Mouse (Mus musculus): ENCODE data around the gene Rpl32. TPM values are rescaled to one million over a fixed set of nuclear protein-coding genes. Genes with fewer than 3 reads are reported as not detected.
A peak's percentile ranks its signal among the peaks of the same experiment; 100 is the strongest.

Rpl32 gene
- total RNA-seq, 2 experiments from 2014 or later: 1,136 to 1,161 TPM

- no peak for DNase-seq
Measured at GRCm38 (mm10) chr6:115768207-115768606, 40.3 kb downstream of the Rpl32 start.

GRCm38 (mm10) chr6:115767357-115767756 is 41.2 kb downstream of the Rpl32 start:
- DNase-seq: no peak

GRCm38 (mm10) chr6:115764179-115764578 is 44.4 kb downstream of the Rpl32 start:
- DNase-seq: peak; percentile 55

- DNase-seq: no peak
Measured at GRCm38 (mm10) chr6:115761995-115762756, 46.4 kb downstream of the Rpl32 start, which contains the start of gene Tmem40. TSS of gene Tmem40 (minus strand) at chr6:115762410.

- DNase-seq: no peak
Measured at GRCm38 (mm10) chr6:115760982-115761381, 47.6 kb downstream of the Rpl32 start.

- no peak for DNase-seq
Measured at GRCm38 (mm10) chr6:115760137-115760536, 48.4 kb downstream of the Rpl32 start.

- no peak for DNase-seq
Measured at GRCm38 (mm10) chr6:115759461-115759860, 49.1 kb downstream of the Rpl32 start.

GRCm38 (mm10) chr6:115758981-115759435 is 49.5 kb downstream of the Rpl32 start:
- no peak for DNase-seq

GRCm38 (mm10) chr6:115755536-115755935 is 53.0 kb downstream of the Rpl32 start:
- no peak for DNase-seq

Small RNA genes lying within 50 kb of the gene (microRNA-seq; reads per million reads assigned to microRNA genes)
- 0 to 0.25 reads per million in 2 experiments for gene Mir7660

Other genes with a start within 250 kb of the Rpl32 start
- under 1 TPM; 0.16 to 0.26 TPM for gene Mkrn2os, start 216.2 kb downstream of the Rpl32 start, total RNA-seq (2021)
- gene Mkrn2, start 206.8 kb downstream of the Rpl32 start, total RNA-seq (2021): 10 to 100 TPM; 36.5 to 37.0 TPM
- gene Raf1, start 132.1 kb downstream of the Rpl32 start, total RNA-seq (2021): 100 to 1,000 TPM; 102 to 108 TPM
- 1 to 10 TPM in 1 of 2 experiments, under 1 TPM in 1; 0.26 to 1.5 TPM for gene Tmem40, start 46.3 kb downstream of the Rpl32 start, total RNA-seq (2021)
- gene Cand2, start 34.2 kb downstream of the Rpl32 start, total RNA-seq (2021): 10 to 100 TPM; 89.1 to 96.7 TPM
- gene Efcab12, start 29.7 kb upstream of the Rpl32 start, total RNA-seq (2021): under 1 TPM; 0.12 to 0.14 TPM
- gene Mbd4, start 44.6 kb upstream of the Rpl32 start, total RNA-seq (2021): 1 to 10 TPM; 2.3 to 3.7 TPM
- gene Ift122, start 44.7 kb upstream of the Rpl32 start, total RNA-seq (2021): 10 to 100 TPM; 19.3 to 21.9 TPM
- gene Rho, start 123.0 kb upstream of the Rpl32 start, total RNA-seq (2021): under 1 TPM; 0.19 to 0.32 TPM
- gene H1foo, start 136.2 kb upstream of the Rpl32 start, total RNA-seq (2021): not detected
- gene Plxnd1, start 186.3 kb upstream of the Rpl32 start, total RNA-seq (2021): 100 to 1,000 TPM in 1 of 2 experiments, 10 to 100 TPM in 1; 90.1 to 127 TPM

Measured in gastrocnemius, postnatal 10 days (tissue).